Comparison of ENCODE assay signal across 17 mouse cellular contexts in genomic region chr2:147181304-147181665, GRCm38 (mm10). TPM values are rescaled to one million over a fixed set of nuclear protein-coding genes. Genes with fewer than 3 reads are reported as not detected.
A peak's percentile ranks its signal among the peaks of the same experiment; 100 is the strongest.
DNase-seq lines count a peak whose midpoint lies in the region; ATAC-seq lines count a peak whose summit lies in the region.
"Had no signal": no experiment of that assay in that cellular context is flagged by ENCODE, and none has a peak within 500 bp of the region (broad histone marks: within the 10 kb centered on the region; RNA-seq: fewer than 3 reads in every experiment).

No protein-coding gene starts in this region.

- no peak for DNase-seq in forebrain, embryonic 11.5 days (ENCODE audit: low spot score)
- DNase-seq in ZHBTc4 (ENCODE audit: low read depth, low spot score), result peak; percentile 32
- DNase-seq in midbrain, embryonic 14.5 days, result peak; percentile 15
- DNase-seq in frontal cortex, postnatal 14 days (ENCODE audit: low spot score in 2 of 2), result no peak
- no peak for DNase-seq in gastrocnemius, postnatal 14 days
- no peak for DNase-seq in cerebellum, postnatal 25 days
- DNase-seq: adrenal gland, postnatal 14 days; B cell, adult 2 months; gastrocnemius, adult 2 months; heart, adult 2 months; heart, postnatal 10 days; kidney, postnatal 25 days; lung, adult 18-20 months had no signal

- no peaks in the 10 kb centered on the region for H3K9me3 ChIP-seq in forebrain, embryonic 11.5 days (ENCODE audit: control insufficient read depth, low read length)
- H3K9me3 ChIP-seq in forebrain, embryonic 16.5 days (ENCODE audit: control insufficient read depth, low read length), result no peaks in the 10 kb centered on the region
- H3K9me3 ChIP-seq in hindbrain, embryonic 12.5 days (replicated peaks), result no peaks in the 10 kb centered on the region
- H3K9me3 ChIP-seq in midbrain, embryonic 14.5 days (ENCODE audit: control insufficient read depth, low read length), result no peaks in the 10 kb centered on the region

- intact Hi-C loops in gastrocnemius, postnatal 14 days (cut with DNase I; ENCODE audit: low total_unique reads), result no loop called here

- H3K4me2 ChIP-seq in forebrain, embryonic 11.5 days (ENCODE audit: low read depth, low read length, severe bottlenecking), result 0 out of 2 replicates have a peak overlapping the region, but pooled peaks have one; percentile 18
- H3K4me2 ChIP-seq in forebrain, embryonic 16.5 days (ENCODE audit: low read length), result no peak overlapping the region
- peak overlapping the region; percentile 41 for H3K4me2 ChIP-seq in hindbrain, embryonic 12.5 days (replicated peaks)
- peak overlapping the region; percentile 43 for H3K4me2 ChIP-seq in midbrain, embryonic 14.5 days (ENCODE audit: low read length)

- H3K4me1 ChIP-seq in forebrain, embryonic 11.5 days (replicated peaks; ENCODE audit: control insufficient read depth, insufficient read depth, low read length), result no peaks in the 10 kb centered on the region
- peaks cover 28% of the 10 kb centered on the region for H3K4me1 ChIP-seq in forebrain, embryonic 16.5 days (replicated peaks; ENCODE audit: control insufficient read depth, insufficient read depth, low read length)
- peaks cover 23% of the 10 kb centered on the region for H3K4me1 ChIP-seq in hindbrain, embryonic 12.5 days
- H3K4me1 ChIP-seq in midbrain, embryonic 14.5 days (ENCODE audit: control insufficient read depth, insufficient read depth, low read length), result peaks cover 14% of the 10 kb centered on the region; the same call in 1 of the 2 replicates

- ATAC-seq in forebrain, embryonic 11.5 days (replicated peaks; ENCODE audit: low FRiP score), result no peak
- no peak for ATAC-seq in forebrain, embryonic 16.5 days
- ATAC-seq in hindbrain, embryonic 12.5 days (ENCODE audit: low FRiP score), result no peak
- ATAC-seq in midbrain, embryonic 14.5 days (ENCODE audit: low FRiP score, low TSS enrichment), result no peak
- ATAC-seq: intestine, postnatal 0 days had no signal

- H3K36me3 ChIP-seq in forebrain, embryonic 11.5 days (ENCODE audit: control insufficient read depth, insufficient read depth, low read length), result no peaks in the 10 kb centered on the region
- H3K36me3 ChIP-seq in forebrain, embryonic 16.5 days (ENCODE audit: control insufficient read depth, insufficient read depth), result no peaks in the 10 kb centered on the region
- no peaks in the 10 kb centered on the region for H3K36me3 ChIP-seq in hindbrain, embryonic 12.5 days
- H3K36me3 ChIP-seq in midbrain, embryonic 14.5 days (ENCODE audit: control insufficient read depth, insufficient read depth, low read length), result no peaks in the 10 kb centered on the region
- H3K36me3 ChIP-seq: G1E had no signal

- peak overlapping the region; percentile 59; the same call in 1 of the 2 replicates for H3K27ac ChIP-seq in forebrain, embryonic 11.5 days (ENCODE audit: low read depth, low read length)
- no peak overlapping the region for H3K27ac ChIP-seq in forebrain, embryonic 16.5 days (ENCODE audit: low read length)
- no peak overlapping the region for H3K27ac ChIP-seq in hindbrain, embryonic 12.5 days
- peak overlapping the region; percentile 64 for H3K27ac ChIP-seq in midbrain, embryonic 14.5 days (replicated peaks; ENCODE audit: low read depth, low read length)
- H3K27ac ChIP-seq: gastrocnemius, adult 2 months; heart, adult 2 months had no signal

- H3K27me3 ChIP-seq in forebrain, embryonic 11.5 days (ENCODE audit: control insufficient read depth, insufficient read depth, low read length), result peaks cover 88% of the 10 kb centered on the region
- H3K27me3 ChIP-seq in forebrain, embryonic 16.5 days (replicated peaks; ENCODE audit: control insufficient read depth, insufficient read depth, low read length), result peaks cover 78% of the 10 kb centered on the region
- H3K27me3 ChIP-seq in hindbrain, embryonic 12.5 days, result peaks cover 90% of the 10 kb centered on the region
- H3K27me3 ChIP-seq in midbrain, embryonic 14.5 days (ENCODE audit: control insufficient read depth, insufficient read depth, low read length), result peaks cover 88% of the 10 kb centered on the region

- 4% methylated on average over 5 of the region's 5 CpGs for WGBS in forebrain, embryonic 11.5 days
- 6% methylated on average over 5 of the region's 5 CpGs for WGBS in forebrain, embryonic 16.5 days
- WGBS in hindbrain, embryonic 12.5 days, result 2% methylated on average over 5 of the region's 5 CpGs
- WGBS in midbrain, embryonic 14.5 days, result 3% methylated on average over 5 of the region's 5 CpGs

- no peak overlapping the region for H3K9ac ChIP-seq in forebrain, embryonic 11.5 days (ENCODE audit: low read length)
- H3K9ac ChIP-seq in forebrain, embryonic 16.5 days (replicated peaks; ENCODE audit: low read depth, low read length), result no peak overlapping the region
- H3K9ac ChIP-seq in hindbrain, embryonic 12.5 days, result no peak overlapping the region
- H3K9ac ChIP-seq in midbrain, embryonic 14.5 days (replicated peaks; ENCODE audit: low read length), result peak overlapping the region; percentile 37; the same call in 1 of the 2 replicates

- H3K4me3 ChIP-seq in forebrain, embryonic 11.5 days (ENCODE audit: low read depth, low read length), result peak overlapping the region; percentile 2; the same call in 1 of the 2 replicates
- no peak overlapping the region for H3K4me3 ChIP-seq in forebrain, embryonic 16.5 days (replicated peaks; ENCODE audit: low read length)
- H3K4me3 ChIP-seq in hindbrain, embryonic 12.5 days, result 0 out of 2 replicates have a peak overlapping the region, but pooled peaks have one; percentile 6
- peak overlapping the region; percentile 19 for H3K4me3 ChIP-seq in midbrain, embryonic 14.5 days (replicated peaks; ENCODE audit: low read depth, low read length)
- H3K4me3 ChIP-seq: gastrocnemius, adult 2 months; heart, adult 2 months had no signal

RNA-seq across cellular contexts. Expression of gene Nkx2-2, which starts 12.8 kb away (rescaled TPM):
- 7.1 and 7.6 TPM in 2 replicates for polyA plus RNA-seq in forebrain, embryonic 11.5 days (2014; fragmentation: Nextera tagmentation; extraction: Ambion mirVana)
- polyA plus RNA-seq in forebrain, embryonic 16.5 days (2015; fragmentation: Nextera tagmentation; extraction: Ambion mirVana), result 1.2 and 1.4 TPM in 2 replicates
- polyA plus RNA-seq in hindbrain, embryonic 12.5 days (2016; fragmentation: Nextera tagmentation; extraction: Ambion mirVana), result 2.9 and 3.6 TPM in 2 replicates
- polyA plus RNA-seq in midbrain, embryonic 14.5 days (2014; fragmentation: Nextera tagmentation; extraction: Ambion mirVana), result 6.2 and 6.5 TPM in 2 replicates
- under 1 TPM in 1 of 2 experiments, not detected in 1; 0.18 TPM for total RNA-seq in gastrocnemius, postnatal 14 days (2021)
- total RNA-seq: adrenal gland, postnatal 14 days; G1E; gastrocnemius, adult 2 months; heart, adult 2 months; heart, postnatal 10 days had no signal
- polyA plus RNA-seq: G1E; heart, adult 2 months had no signal

Comparison
In these comparisons a context has a peak if more than half of its experiments do, and no peak if none do; other contexts are left out.
1. H3K27ac ChIP-seq: peak in forebrain, embryonic 11.5 days (single experiment) and midbrain, embryonic 14.5 days (single experiment); none in forebrain, embryonic 16.5 days (single experiment) and hindbrain, embryonic 12.5 days (single experiment).
2. DNase-seq: peak in ZHBTc4 (single experiment) and midbrain, embryonic 14.5 days (single experiment); none in forebrain, embryonic 11.5 days (single experiment), frontal cortex, postnatal 14 days (0 of 2), gastrocnemius, postnatal 14 days (single experiment) and cerebellum, postnatal 25 days (0 of 2).